Mouse (Mus musculus) erythroblast, embryonic 14.5 days (primary cell): ENCODE measurements around the gene Cnksr3.

ENCODE experiments used
- GATA1 ChIP-seq: IDR thresholded peaks from 2 replicates; pipeline ENCODE4 v1.6.1; 2012; ENCODE audit warnings: low read length, inconsistent platforms, mixed read lengths
- TAL1 ChIP-seq: IDR thresholded peaks from 3 replicates; pipeline ENCODE4 v1.6.1; 2012; ENCODE audit warnings: low read length, inconsistent platforms, mixed read lengths

- no peak for TF ChIP-seq GATA1
- no peak for TF ChIP-seq TAL1
Observed at GRCm38 (mm10) chr10:7205576-7205975, 6.5 kb downstream of the Cnksr3 start.
